ENCODE assay signal across 7 mouse cellular contexts in genomic region chr15:8451071-8451470, GRCm38 (mm10). TPM values are rescaled to one million over a fixed set of nuclear protein-coding genes. Genes with fewer than 3 reads are reported as not detected.
DNase-seq lines count a peak whose midpoint lies in the region; ATAC-seq and TF ChIP-seq lines count a peak whose summit lies in the region.

No protein-coding gene starts in this region.

- H3K4me1 ChIP-seq in midbrain, embryonic 12.5 days: peaks cover 16% of the 10 kb centered on the region
- peaks cover 19% of the 10 kb centered on the region for H3K4me1 ChIP-seq in midbrain, embryonic 10.5 days
- no peaks in the 10 kb centered on the region for H3K4me1 ChIP-seq in intestine, postnatal 0 days (replicated peaks; ENCODE audit: control insufficient read depth, insufficient read depth, low read length)

- H3K36me3 ChIP-seq in midbrain, embryonic 12.5 days: no peaks in the 10 kb centered on the region
- H3K36me3 ChIP-seq in midbrain, embryonic 10.5 days: no peaks in the 10 kb centered on the region
- H3K36me3 ChIP-seq in intestine, postnatal 0 days (ENCODE audit: control insufficient read depth, insufficient read depth): no peaks in the 10 kb centered on the region
- H3K36me3 ChIP-seq in macrophage (ENCODE audit: inconsistent target): no peaks in the 10 kb centered on the region

- H3K27me3 ChIP-seq in midbrain, embryonic 12.5 days: no peaks in the 10 kb centered on the region
- H3K27me3 ChIP-seq in midbrain, embryonic 10.5 days (ENCODE audit: low read depth, poor library complexity, severe bottlenecking): no peaks in the 10 kb centered on the region
- H3K27me3 ChIP-seq in intestine, postnatal 0 days (replicated peaks; ENCODE audit: control insufficient read depth, insufficient read depth, low read length): no peaks in the 10 kb centered on the region

- 43% methylated on average over 3 of the region's 3 CpGs for WGBS in midbrain, embryonic 12.5 days
- 48% methylated on average over 3 of the region's 3 CpGs for WGBS in midbrain, embryonic 10.5 days
- WGBS in intestine, postnatal 0 days: 34% methylated on average over 3 of the region's 3 CpGs
- 18% methylated on average over 3 of the region's 3 CpGs for WGBS in macrophage (ENCODE audit: missing documents)

- peaks cover 35% of the 10 kb centered on the region for H3K79me2 ChIP-seq in macrophage (ENCODE audit: inconsistent target)

- no peak overlapping the region for H3K4me3 ChIP-seq in midbrain, embryonic 12.5 days
- no peak overlapping the region for H3K4me3 ChIP-seq in midbrain, embryonic 10.5 days
- H3K4me3 ChIP-seq in intestine, postnatal 0 days (ENCODE audit: low read depth, low read length): no peak overlapping the region
- no peak overlapping the region for H3K4me3 ChIP-seq in macrophage (ENCODE audit: inconsistent target)

- 0 out of 2 replicates have a peak, but pooled peaks have one; percentile 32 for ATAC-seq in midbrain, embryonic 12.5 days (ENCODE audit: low FRiP score, low read depth)
- peak; percentile 43 for ATAC-seq in intestine, postnatal 0 days

- H3K4me2 ChIP-seq in midbrain, embryonic 12.5 days (replicated peaks): no peak overlapping the region
- H3K4me2 ChIP-seq in intestine, postnatal 0 days (replicated peaks; ENCODE audit: low read depth): no peak overlapping the region

- no peak overlapping the region for H3K27ac ChIP-seq in midbrain, embryonic 12.5 days (replicated peaks)
- H3K27ac ChIP-seq in midbrain, embryonic 10.5 days (replicated peaks): no peak overlapping the region
- H3K27ac ChIP-seq in intestine, postnatal 0 days (ENCODE audit: low read depth, low read length): no peak overlapping the region
- H3K27ac ChIP-seq in macrophage: 0 out of 2 replicates have a peak overlapping the region, but pooled peaks have one; percentile 15

- no peak for DNase-seq in midbrain, embryonic 10.5 days (ENCODE audit: low spot score)
- peak; percentile 81 for DNase-seq in NIH3T3 (ENCODE audit: low read depth)
- peak; percentile 80 for DNase-seq in embryo, embryonic 10.5 days (ENCODE audit: low spot score)
- DNase-seq in right cerebral cortex, adult 18-20 months: no peak

- peak; percentile 88 for TF ChIP-seq CTCF in intestine, postnatal 0 days (IDR thresholded peaks at IDR 0.05; ENCODE audit: low read depth)

- no peaks in the 10 kb centered on the region for H3K9me3 ChIP-seq in midbrain, embryonic 12.5 days
- H3K9me3 ChIP-seq in midbrain, embryonic 10.5 days (replicated peaks): no peaks in the 10 kb centered on the region
- no peaks in the 10 kb centered on the region for H3K9me3 ChIP-seq in intestine, postnatal 0 days (ENCODE audit: control insufficient read depth)

- H3K9ac ChIP-seq in midbrain, embryonic 12.5 days (replicated peaks): no peak overlapping the region
- H3K9ac ChIP-seq in intestine, postnatal 0 days (ENCODE audit: low read depth, low read length): no peak overlapping the region

RNA-seq across cellular contexts. Expression of gene Nipbl, which starts 6.8 kb away (rescaled TPM):
- 23.8 and 24.7 TPM in 2 replicates for polyA plus RNA-seq in midbrain, embryonic 12.5 days (2016; fragmentation: Nextera tagmentation; extraction: Ambion mirVana)
- polyA plus RNA-seq in midbrain, embryonic 10.5 days (2016; fragmentation: Nextera tagmentation; extraction: Ambion mirVana): 15.8 and 17.9 TPM in 2 replicates
- polyA plus RNA-seq in intestine, postnatal 0 days (2015; fragmentation: Nextera tagmentation; extraction: Ambion mirVana): 9.3 and 11.6 TPM in 2 replicates
- total RNA-seq in macrophage (2018; cell fraction: chromatin; rRNA removed): 100 to 1,000 TPM in 22 of 26 experiments, 10 to 100 TPM in 4; 71.5 to 180 (median 116) TPM
- 10 to 100 TPM; 24.1 to 48.1 (median 36.7) TPM for total RNA-seq in macrophage (2018; cell fraction: cytosol; rRNA removed)
- total RNA-seq in macrophage (2018; cell fraction: nucleus; rRNA removed): 100 to 1,000 TPM in 2 of 26 experiments, 10 to 100 TPM in 24; 53.0 to 111 (median 70.7) TPM
- polyA plus RNA-seq in macrophage (2018): 19.9 to 35.0 TPM (median 22.8 TPM) in 3 replicates

Comparison
In these comparisons a context has a peak if more than half of its experiments do, and no peak if none do; other contexts are left out.
1. DNase-seq: peak in NIH3T3 (single experiment) and embryo, embryonic 10.5 days (single experiment); none in midbrain, embryonic 10.5 days (single experiment) and right cerebral cortex, adult 18-20 months (single experiment).